Mouse (Mus musculus): Measurements from ENCODE around the gene Slc23a2. TPM values are rescaled to one million over a fixed set of nuclear protein-coding genes. Genes with fewer than 3 reads are reported as not detected.
A peak's percentile ranks its signal among the peaks of the same experiment; 100 is the strongest.

Slc23a2 gene
- polyA plus RNA-seq, 1 experiment from 2014 or later: 11.1 TPM

GRCm38 (mm10) chr2:132140536-132140935 is 4.4 kb downstream of the Slc23a2 start:
- no peak overlapping the region for H3K27ac ChIP-seq (ENCODE audit: low read length)
- H3K27me3 ChIP-seq (ENCODE audit: control insufficient read depth, insufficient read depth, low read depth, low read length): no peaks in the 10 kb centered on the region
- ATAC-seq (ENCODE audit: low read depth): no peak
- H3K4me2 ChIP-seq (ENCODE audit: low read depth, low read length): no peak overlapping the region
- H3K9ac ChIP-seq (ENCODE audit: low read length): no peak overlapping the region
- no peaks in the 10 kb centered on the region for H3K36me3 ChIP-seq (ENCODE audit: control insufficient read depth, insufficient read depth, low read length)
- H3K4me1 ChIP-seq (replicated peaks; ENCODE audit: control insufficient read depth, insufficient read depth, low read length): peaks cover 6% of the 10 kb centered on the region; the same call in 1 of the 2 replicates
- no peak overlapping the region for H3K4me3 ChIP-seq (ENCODE audit: low read length)
- no peaks in the 10 kb centered on the region for H3K9me3 ChIP-seq (ENCODE audit: control insufficient read depth, low read length)
- WGBS: 54% methylated on average over 10 of the region's 10 CpGs

- ATAC-seq (ENCODE audit: low read depth): no peak
- Histone ChIP-seq H3K9me3 (ENCODE audit: control insufficient read depth, low read length) (no peaks in the 10 kb centered on the region), H3K27me3 (ENCODE audit: control insufficient read depth, insufficient read depth, low read depth, low read length) (no peaks in the 10 kb centered on the region), H3K9ac (ENCODE audit: low read length) (no peak overlapping the region), H3K27ac (ENCODE audit: low read length) (no peak overlapping the region), H3K36me3 (ENCODE audit: control insufficient read depth, insufficient read depth, low read length) (no peaks in the 10 kb centered on the region), H3K4me2 (ENCODE audit: low read depth, low read length) (no peak overlapping the region), H3K4me3 (ENCODE audit: low read length) (no peak overlapping the region), H3K4me1 (replicated peaks; ENCODE audit: control insufficient read depth, insufficient read depth, low read length) (peaks cover 4% of the 10 kb centered on the region)
- 85% methylated on average over 2 of the region's 2 CpGs for WGBS
These were observed 5.8 kb downstream of the Slc23a2 start for GRCm38 (mm10) chr2:132139099-132139498.

- 74% methylated on average over 8 of the region's 8 CpGs for WGBS
- H3K36me3 ChIP-seq (ENCODE audit: control insufficient read depth, insufficient read depth, low read length): no peaks in the 10 kb centered on the region
- no peaks in the 10 kb centered on the region for H3K27me3 ChIP-seq (ENCODE audit: control insufficient read depth, insufficient read depth, low read depth, low read length)
- no peak overlapping the region for H3K9ac ChIP-seq (ENCODE audit: low read length)
- H3K4me3 ChIP-seq (ENCODE audit: low read length): no peak overlapping the region
- no peaks in the 10 kb centered on the region for H3K9me3 ChIP-seq (ENCODE audit: control insufficient read depth, low read length)
- no peak for ATAC-seq (ENCODE audit: low read depth)
- peaks cover 12% of the 10 kb centered on the region for H3K4me1 ChIP-seq (replicated peaks; ENCODE audit: control insufficient read depth, insufficient read depth, low read length)
- no peak overlapping the region for H3K4me2 ChIP-seq (ENCODE audit: low read depth, low read length)
- no peak overlapping the region for H3K27ac ChIP-seq (ENCODE audit: low read length)
These were observed 8.9 kb downstream of the Slc23a2 start for GRCm38 (mm10) chr2:132135876-132136637.

- no peak overlapping the region for H3K27ac ChIP-seq (ENCODE audit: low read length)
- no peak for ATAC-seq (ENCODE audit: low read depth)
- peaks cover 12% of the 10 kb centered on the region for H3K4me1 ChIP-seq (replicated peaks; ENCODE audit: control insufficient read depth, insufficient read depth, low read length)
- no peaks in the 10 kb centered on the region for H3K27me3 ChIP-seq (ENCODE audit: control insufficient read depth, insufficient read depth, low read depth, low read length)
- no peak overlapping the region for H3K4me3 ChIP-seq (ENCODE audit: low read length)
- H3K36me3 ChIP-seq (ENCODE audit: control insufficient read depth, insufficient read depth, low read length): no peaks in the 10 kb centered on the region
- no peak overlapping the region for H3K4me2 ChIP-seq (ENCODE audit: low read depth, low read length)
- no peak overlapping the region for H3K9ac ChIP-seq (ENCODE audit: low read length)
- WGBS: 74% methylated on average over 4 of the region's 4 CpGs
- no peaks in the 10 kb centered on the region for H3K9me3 ChIP-seq (ENCODE audit: control insufficient read depth, low read length)
These were observed 10.2 kb downstream of the Slc23a2 start for GRCm38 (mm10) chr2:132134758-132135157.

GRCm38 (mm10) chr2:132133436-132133835 is 11.5 kb downstream of the Slc23a2 start:
- Histone ChIP-seq H3K9me3 (ENCODE audit: control insufficient read depth, low read length) (no peaks in the 10 kb centered on the region), H3K9ac (ENCODE audit: low read length) (no peak overlapping the region), H3K27me3 (ENCODE audit: control insufficient read depth, insufficient read depth, low read depth, low read length) (no peaks in the 10 kb centered on the region), H3K4me2 (ENCODE audit: low read depth, low read length) (no peak overlapping the region), H3K4me3 (ENCODE audit: low read length) (no peak overlapping the region), H3K27ac (ENCODE audit: low read length) (no peak overlapping the region), H3K36me3 (ENCODE audit: control insufficient read depth, insufficient read depth, low read length) (no peaks in the 10 kb centered on the region), H3K4me1 (replicated peaks; ENCODE audit: control insufficient read depth, insufficient read depth, low read length) (peaks cover 12% of the 10 kb centered on the region)
- no peak for ATAC-seq (ENCODE audit: low read depth)
- WGBS: 51% methylated on average over 2 of the region's 2 CpGs

- ATAC-seq (ENCODE audit: low read depth): peak; percentile 85
- Histone ChIP-seq H3K9ac (ENCODE audit: low read length) (0 out of 2 replicates have a peak overlapping the region, but pooled peaks have one; percentile 14), H3K27me3 (ENCODE audit: control insufficient read depth, insufficient read depth, low read depth, low read length) (no peaks in the 10 kb centered on the region), H3K4me3 (ENCODE audit: low read length) (peak overlapping the region; percentile 14; the same call in 1 of the 2 replicates), H3K27ac (ENCODE audit: low read length) (0 out of 2 replicates have a peak overlapping the region, but pooled peaks have one; percentile 10), H3K36me3 (ENCODE audit: control insufficient read depth, insufficient read depth, low read length) (no peaks in the 10 kb centered on the region), H3K4me2 (ENCODE audit: low read depth, low read length) (peak overlapping the region; percentile 48), H3K4me1 (replicated peaks; ENCODE audit: control insufficient read depth, insufficient read depth, low read length) (peaks cover 14% of the 10 kb centered on the region), H3K9me3 (ENCODE audit: control insufficient read depth, low read length) (no peaks in the 10 kb centered on the region)
- WGBS: 14% methylated on average over 9 of the region's 9 CpGs
These were observed 13.6 kb downstream of the Slc23a2 start for GRCm38 (mm10) chr2:132131266-132131665.

- no peaks in the 10 kb centered on the region for H3K27me3 ChIP-seq (ENCODE audit: control insufficient read depth, insufficient read depth, low read depth, low read length)
- peaks cover 14% of the 10 kb centered on the region for H3K4me1 ChIP-seq (replicated peaks; ENCODE audit: control insufficient read depth, insufficient read depth, low read length)
- H3K4me3 ChIP-seq (ENCODE audit: low read length): no peak overlapping the region
- no peak overlapping the region for H3K9ac ChIP-seq (ENCODE audit: low read length)
- no peak overlapping the region for H3K4me2 ChIP-seq (ENCODE audit: low read depth, low read length)
- 87% methylated on average over 7 of the region's 7 CpGs for WGBS
- ATAC-seq (ENCODE audit: low read depth): no peak
- H3K9me3 ChIP-seq (ENCODE audit: control insufficient read depth, low read length): no peaks in the 10 kb centered on the region
- no peak overlapping the region for H3K27ac ChIP-seq (ENCODE audit: low read length)
- H3K36me3 ChIP-seq (ENCODE audit: control insufficient read depth, insufficient read depth, low read length): no peaks in the 10 kb centered on the region
These were observed 14.9 kb downstream of the Slc23a2 start for GRCm38 (mm10) chr2:132129980-132130379.

- Histone ChIP-seq H3K4me2 (ENCODE audit: low read depth, low read length) (no peak overlapping the region), H3K9ac (ENCODE audit: low read length) (no peak overlapping the region), H3K36me3 (ENCODE audit: control insufficient read depth, insufficient read depth, low read length) (no peaks in the 10 kb centered on the region), H3K9me3 (ENCODE audit: control insufficient read depth, low read length) (no peaks in the 10 kb centered on the region), H3K27me3 (ENCODE audit: control insufficient read depth, insufficient read depth, low read depth, low read length) (no peaks in the 10 kb centered on the region), H3K27ac (ENCODE audit: low read length) (no peak overlapping the region), H3K4me3 (ENCODE audit: low read length) (no peak overlapping the region), H3K4me1 (replicated peaks; ENCODE audit: control insufficient read depth, insufficient read depth, low read length) (peaks cover 14% of the 10 kb centered on the region)
- WGBS: 90% methylated on average over 7 of the region's 7 CpGs
- ATAC-seq (ENCODE audit: low read depth): no peak
These were observed 15.7 kb downstream of the Slc23a2 start for GRCm38 (mm10) chr2:132129247-132129646.

- Histone ChIP-seq H3K9ac (ENCODE audit: low read length) (no peak overlapping the region), H3K4me1 (replicated peaks; ENCODE audit: control insufficient read depth, insufficient read depth, low read length) (peaks cover 8% of the 10 kb centered on the region), H3K4me2 (ENCODE audit: low read depth, low read length) (no peak overlapping the region), H3K27me3 (ENCODE audit: control insufficient read depth, insufficient read depth, low read depth, low read length) (no peaks in the 10 kb centered on the region), H3K9me3 (ENCODE audit: control insufficient read depth, low read length) (no peaks in the 10 kb centered on the region), H3K27ac (ENCODE audit: low read length) (no peak overlapping the region), H3K4me3 (ENCODE audit: low read length) (no peak overlapping the region), H3K36me3 (ENCODE audit: control insufficient read depth, insufficient read depth, low read length) (no peaks in the 10 kb centered on the region)
- WGBS: 57% methylated on average over 10 of the region's 10 CpGs
- no peak for ATAC-seq (ENCODE audit: low read depth)
These were observed 17.0 kb downstream of the Slc23a2 start for GRCm38 (mm10) chr2:132127904-132128303.
